Mouse (Mus musculus) urinary bladder, adult 18-20 months (tissue): ENCODE data around the gene Ppcdc.

ENCODE experiments used
- DNase-seq, 2 experiments: peaks; one replicate each; pipeline ENCODE4 v3.0.0; 2022; ENCODE audit warnings: low spot score in 2 of 2, mixed read lengths in 2 of 2

The Ppcdc gene

GRCm38 (mm10) chr9:57439522-57440295, at the start of gene Ppcdc:
Gene Ppcdc, minus strand, starts transcription at chr9:57440124.
- DNase-seq: peak; percentile 72 to 90

GRCm38 (mm10) chr9:57487807-57488206, 47.9 kb upstream of the Ppcdc start:
- DNase-seq: no peak

GRCm38 (mm10) chr9:57485774-57486173, 45.9 kb upstream of the Ppcdc start:
- DNase-seq: peak in 1 of 2 experiments; percentile 69

- no peak for DNase-seq
Observed at GRCm38 (mm10) chr9:57468914-57469313, 29.0 kb upstream of the Ppcdc start.

- DNase-seq: peak; percentile 72 to 80
Observed at GRCm38 (mm10) chr9:57467896-57468549, 28.1 kb upstream of the Ppcdc start, which contains the start of gene Scamp5. Gene Scamp5, minus strand, starts transcription at chr9:57468060.

GRCm38 (mm10) chr9:57467271-57467771, 27.4 kb upstream of the Ppcdc start:
- peak in 1 of 2 experiments; percentile 9 for DNase-seq

GRCm38 (mm10) chr9:57466101-57466500, 26.2 kb upstream of the Ppcdc start:
- no peak for DNase-seq

- peak in 1 of 2 experiments; percentile 66 for DNase-seq
Observed at GRCm38 (mm10) chr9:57462866-57463265, 22.9 kb upstream of the Ppcdc start.

GRCm38 (mm10) chr9:57459707-57460106, 19.8 kb upstream of the Ppcdc start:
- no peak for DNase-seq

- DNase-seq: no peak
Observed at GRCm38 (mm10) chr9:57453516-57453915, 13.6 kb upstream of the Ppcdc start.

- no peak for DNase-seq
Observed at GRCm38 (mm10) chr9:57452624-57453462, 12.9 kb upstream of the Ppcdc start.

GRCm38 (mm10) chr9:57449715-57450114, 9.8 kb upstream of the Ppcdc start:
- DNase-seq: no peak

GRCm38 (mm10) chr9:57440620-57441019, 696 bp upstream of the Ppcdc start:
- no peak for DNase-seq

- no peak for DNase-seq
Observed at GRCm38 (mm10) chr9:57439083-57439482, 841 bp downstream of the Ppcdc start.

- no peak for DNase-seq
Observed at GRCm38 (mm10) chr9:57437896-57438614, 1.9 kb downstream of the Ppcdc start.

GRCm38 (mm10) chr9:57436166-57436565, 3.8 kb downstream of the Ppcdc start:
- DNase-seq: no peak

- no peak for DNase-seq
Observed at GRCm38 (mm10) chr9:57434405-57435165, 5.3 kb downstream of the Ppcdc start.

GRCm38 (mm10) chr9:57433097-57434032, 6.6 kb downstream of the Ppcdc start:
- DNase-seq: peak; percentile 53 to 83

- no peak for DNase-seq
Observed at GRCm38 (mm10) chr9:57432480-57432879, 7.4 kb downstream of the Ppcdc start.
